Mouse (Mus musculus) inflammation-experienced regulatory T-cells (primary cell): ENCODE results near the gene Snap29. TPM values are rescaled to one million over a fixed set of nuclear protein-coding genes. Genes with fewer than 3 reads are reported as not detected.

Experiments
- polyA plus RNA-seq, 2 experiments: library from polyadenylated mRNA; unstranded; fragments of 100-300 nt; shearing (Covaris generic); gene quantifications; one replicate each; pipeline ENCODE4 v1.2.1; 2017

Snap29 gene
- 10 to 100 TPM; 18.5 to 19.4 TPM for polyA plus RNA-seq

DNA sequence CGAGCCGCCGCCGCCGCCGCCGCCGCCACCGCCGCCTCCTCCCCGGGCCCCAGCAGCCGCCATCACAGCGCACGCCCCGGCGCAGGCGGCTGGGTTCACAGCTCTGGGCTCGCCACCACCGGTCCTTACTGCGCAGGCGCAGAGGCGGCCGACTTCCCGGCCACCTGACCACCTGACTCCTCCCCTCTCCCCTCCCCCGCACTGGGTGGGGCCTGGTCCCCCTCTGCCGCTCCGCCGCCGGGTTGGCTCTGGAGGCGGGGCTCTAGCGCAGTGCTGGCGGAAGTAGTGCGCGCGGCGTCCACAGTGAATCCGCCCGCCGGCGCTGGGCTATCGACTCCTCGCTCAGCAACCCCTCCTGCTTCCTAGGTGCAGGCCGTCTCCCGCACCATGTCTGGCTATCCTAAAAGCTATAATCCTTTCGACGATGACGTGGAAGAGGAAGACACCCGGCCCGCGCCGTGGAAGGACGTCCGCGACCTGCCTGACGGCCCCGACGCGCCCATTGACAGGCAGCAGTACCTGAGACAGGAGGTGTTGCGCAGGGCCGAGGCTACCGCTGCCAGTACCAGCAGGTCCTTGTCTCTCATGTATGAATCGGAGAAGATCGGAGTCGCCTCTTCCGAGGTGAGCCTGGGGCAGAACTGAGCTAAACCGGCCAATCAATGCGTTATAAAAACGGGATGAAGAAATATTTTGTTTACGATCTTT is at the start of gene Snap29, which contains the start of gene Pi4ka:
Gene Snap29, plus strand, starts transcription at position 251 of the 708 bp plus-strand sequence.
Gene Pi4ka, minus strand, starts transcription at position 579 of the 708 bp plus-strand sequence.

GRCm38 (mm10) chr16:17451541-17452372 is 46.0 kb downstream of the Snap29 start, which contains the start of gene Crkl:
Gene Crkl (plus strand): TSS chr16:17451987.

Other genes with a start within 250 kb of the Snap29 start
- 100 to 1,000 TPM; 236 to 280 TPM for gene Ube2l3, start 203.3 kb upstream of the Snap29 start, polyA plus RNA-seq
- gene Rimbp3, start 197.4 kb upstream of the Snap29 start, polyA plus RNA-seq = not detected
- gene Hic2, start 172.4 kb upstream of the Snap29 start, polyA plus RNA-seq = 1 to 10 TPM; 1.8 to 2.6 TPM
- gene Tmem191c, start 129.9 kb upstream of the Snap29 start, polyA plus RNA-seq = 100 to 1,000 TPM; 155 to 170 TPM
- under 1 TPM in 1 of 2 experiments, not detected in 1; 0.25 TPM for gene Serpind1, start 74.6 kb upstream of the Snap29 start, polyA plus RNA-seq
- 10 to 100 TPM; 61.4 to 67.6 TPM for gene Pi4ka, start 328 bp downstream of the Snap29 start, polyA plus RNA-seq
- gene Crkl, start 46.0 kb downstream of the Snap29 start, polyA plus RNA-seq = 10 to 100 TPM; 80.2 to 80.8 TPM
- under 1 TPM; 0.10 to 0.44 TPM for gene Aifm3, start 83.6 kb downstream of the Snap29 start, polyA plus RNA-seq
- 10 to 100 TPM; 46.5 to 49.9 TPM for gene Lztr1, start 102.7 kb downstream of the Snap29 start, polyA plus RNA-seq
- gene Thap7, start 125.2 kb downstream of the Snap29 start, polyA plus RNA-seq = 10 to 100 TPM; 71.1 to 89.3 TPM
- under 1 TPM; 0.14 to 0.34 TPM for gene Lrrc74b, start 155.3 kb downstream of the Snap29 start, polyA plus RNA-seq
- gene P2rx6, start 155.9 kb downstream of the Snap29 start, polyA plus RNA-seq = under 1 TPM in 1 of 2 experiments, not detected in 1; 0.19 TPM
- gene Slc7a4, start 177.2 kb downstream of the Snap29 start, polyA plus RNA-seq = 1 to 10 TPM in 1 of 2 experiments, under 1 TPM in 1; 0.92 to 2.0 TPM
- gene Smpd4, start 213.4 kb downstream of the Snap29 start, polyA plus RNA-seq = 10 to 100 TPM; 18.7 to 20.2 TPM
- gene Ccdc74a, start 240.5 kb downstream of the Snap29 start, polyA plus RNA-seq = 1 to 10 TPM in 1 of 2 experiments, not detected in 1; 2.1 TPM